Mouse (Mus musculus) c-Kit-positive CD71-negative TER-119-negative erythroid progenitor cells, embryonic 14.5 days (primary cell): ENCODE data around the gene Nlrp9b.
"Not testable (repeated sequence)": the region's sequence is repeated elsewhere in the genome, so short reads cannot be mapped to it uniquely, and the experiment has no call there.

Experiments used
- DNase-seq: peaks from one replicate; pipeline ENCODE4 v3.0.0-alpha.2; 2013; ENCODE audit warnings: low read depth

Nlrp9b gene

GRCm38 (mm10) chr7:19991165-19991564, at the start of gene Nlrp9b:
Nlrp9b (plus strand) TSS chr7:19991465.
- DNase-seq = not testable (repeated sequence)

- no peak for DNase-seq
Measured at GRCm38 (mm10) chr7:19944709-19945108, 46.6 kb upstream of the Nlrp9b start.

- DNase-seq = no peak
Measured at GRCm38 (mm10) chr7:19945201-19945600, 46.1 kb upstream of the Nlrp9b start.

DNA sequence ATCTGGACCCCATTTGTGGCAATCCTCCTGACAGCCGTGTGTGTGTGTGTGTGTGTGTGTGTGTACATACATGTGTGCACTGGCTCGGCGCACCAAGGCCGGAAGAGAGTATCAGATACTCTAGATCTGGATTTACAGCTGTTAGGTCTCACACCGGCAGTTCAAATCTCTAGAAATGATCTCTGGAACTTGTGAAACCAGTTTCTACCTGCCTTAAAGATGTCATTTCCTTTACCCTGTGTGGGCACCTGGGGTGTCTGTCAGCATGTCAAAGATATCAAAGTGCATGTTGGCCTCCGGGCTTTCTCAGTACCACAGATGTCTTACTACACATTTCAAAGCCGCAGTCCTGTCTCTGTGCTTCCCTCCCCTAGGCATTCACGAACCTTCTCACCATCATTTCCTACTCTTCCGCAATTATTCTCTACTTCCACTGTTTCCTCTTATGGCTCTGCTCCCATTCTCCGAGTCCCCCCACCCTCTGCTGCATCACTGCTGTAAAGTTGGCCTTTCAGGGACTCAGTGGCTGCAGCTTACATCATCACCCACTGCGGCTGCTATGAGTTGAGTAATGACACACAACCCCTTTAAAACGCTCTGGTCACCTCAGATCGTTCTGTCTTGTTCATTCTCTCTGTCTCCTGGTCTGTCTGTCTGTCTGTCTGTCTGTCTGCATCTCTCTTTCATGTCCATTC, 45.3 kb upstream of the Nlrp9b start:
- no peak for DNase-seq

DNA sequence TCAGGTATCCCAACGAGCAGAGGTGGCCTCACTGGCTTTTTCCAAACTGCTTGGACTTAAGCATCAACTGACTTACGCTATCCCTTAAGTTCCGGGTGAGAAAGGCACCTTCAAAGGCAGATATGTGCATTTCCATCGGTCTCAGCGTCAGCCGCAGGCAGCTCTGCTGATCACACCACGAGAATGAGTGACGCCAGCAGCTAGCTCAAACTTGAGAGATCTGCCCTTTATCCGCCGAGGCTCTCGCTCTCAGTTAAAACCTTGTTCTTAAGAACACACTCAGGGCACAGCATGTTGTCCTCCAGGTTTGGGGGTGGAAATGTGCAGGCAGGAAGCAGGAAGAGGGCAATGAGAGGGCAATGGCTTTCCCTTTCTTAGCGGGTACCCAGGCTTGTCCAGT, 42.3 kb upstream of the Nlrp9b start:
- no peak for DNase-seq

DNA sequence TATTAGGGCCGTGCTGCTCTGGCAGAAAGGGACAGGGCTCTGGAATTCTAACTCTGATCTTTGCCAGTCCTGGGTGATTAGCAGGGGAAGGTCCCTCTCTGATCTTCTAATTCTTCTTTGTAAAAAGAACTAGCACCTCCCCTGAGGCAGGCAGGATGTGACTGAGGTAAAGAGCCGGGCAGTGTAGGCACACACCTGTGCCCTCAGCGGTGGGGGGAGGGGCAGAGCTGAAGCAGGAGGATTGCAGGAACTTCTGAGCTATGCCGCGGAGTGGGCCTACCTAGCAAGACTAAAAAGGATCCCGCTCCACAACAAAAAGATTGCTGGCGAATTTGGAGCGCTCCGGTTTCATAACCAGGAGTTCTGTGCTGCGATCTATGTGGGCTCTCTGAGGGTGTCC, 41.3 kb upstream of the Nlrp9b start:
- no peak for DNase-seq

DNA sequence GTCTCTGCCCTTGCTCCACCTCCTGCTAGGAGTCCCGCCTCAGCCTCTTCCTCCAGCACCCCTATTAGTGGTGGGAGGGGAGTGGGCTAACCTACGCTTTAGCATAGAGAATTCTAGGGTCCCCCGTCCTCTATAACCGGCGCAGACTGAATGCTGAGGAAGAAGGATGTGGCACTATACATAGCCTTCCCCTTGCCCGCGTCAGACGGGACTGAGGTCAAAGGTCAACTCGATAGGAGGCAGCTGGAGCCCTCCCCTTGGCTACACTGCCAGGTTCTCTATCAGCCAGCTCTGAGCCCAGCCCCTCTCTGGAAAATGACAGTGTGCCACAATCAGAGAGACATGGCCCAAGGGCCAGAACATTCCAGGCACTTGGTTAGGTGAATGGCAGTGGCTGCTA, 40.7 kb upstream of the Nlrp9b start, which contains the start of gene Igsf23:
Gene Igsf23, minus strand, starts transcription at position 168 of the 400 bp plus-strand sequence.
- no peak for DNase-seq

- no peak for DNase-seq
Measured at GRCm38 (mm10) chr7:19952320-19952986, 38.8 kb upstream of the Nlrp9b start.

DNA sequence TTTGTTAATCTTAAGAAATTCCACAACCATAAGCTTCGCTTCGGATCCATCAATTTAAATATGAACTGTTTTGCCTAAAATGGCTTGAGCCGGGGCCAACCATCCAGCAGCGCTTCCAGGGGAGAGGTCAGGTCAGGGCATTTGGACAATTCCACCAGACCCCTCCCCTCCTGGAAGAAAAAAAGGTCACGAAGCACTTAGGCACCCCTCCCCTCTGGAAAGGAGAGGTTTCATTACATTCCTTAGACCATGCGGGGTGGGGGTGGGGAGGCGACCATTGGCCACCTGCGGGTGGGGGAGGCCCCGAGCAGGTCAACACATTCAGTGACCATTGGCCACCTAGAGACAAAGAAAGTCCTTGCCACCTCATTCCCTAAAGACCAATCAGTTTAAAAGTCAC, 38.2 kb upstream of the Nlrp9b start:
- DNase-seq = no peak

DNA sequence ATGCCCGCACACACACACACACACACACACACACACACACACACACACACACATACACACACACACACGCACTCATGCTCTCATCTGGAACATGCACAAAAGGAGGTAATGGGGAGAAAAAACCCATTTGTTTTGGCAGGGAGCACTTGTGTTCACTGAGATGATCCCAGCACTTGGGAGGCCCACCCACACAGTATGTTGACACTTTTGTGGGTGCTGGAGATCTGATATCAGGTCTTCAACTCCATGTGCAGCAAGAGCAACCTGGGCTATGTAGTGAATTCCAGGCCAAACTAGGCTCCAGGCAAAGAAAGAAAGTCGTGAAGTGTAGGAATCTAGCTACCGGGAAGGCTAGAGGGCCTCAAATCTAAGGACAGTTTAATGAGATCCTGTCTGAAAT, 35.4 kb upstream of the Nlrp9b start:
- no peak for DNase-seq

GRCm38 (mm10) chr7:19956341-19956781, 34.9 kb upstream of the Nlrp9b start:
- peak; percentile 73 for DNase-seq

DNA sequence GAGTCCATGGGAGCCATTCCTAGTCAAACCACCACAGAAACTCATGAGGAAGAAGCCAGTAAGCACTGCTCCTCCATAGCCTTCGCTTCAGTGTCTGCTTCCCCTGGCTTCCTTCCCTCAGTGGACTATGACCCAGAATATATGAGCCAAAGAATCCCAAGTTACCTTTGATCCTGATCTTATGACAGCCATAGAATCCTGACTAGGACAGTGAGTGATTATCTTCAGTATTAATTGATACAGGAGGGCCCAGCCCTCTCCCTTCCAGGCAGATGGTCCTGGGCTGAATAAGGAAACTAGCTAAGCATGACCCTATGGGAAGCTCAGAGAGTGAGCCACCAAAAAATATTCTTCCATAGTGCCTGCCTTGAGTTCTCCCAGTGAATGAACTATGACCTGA, 28.8 kb upstream of the Nlrp9b start:
- DNase-seq = no peak

- DNase-seq = no peak
Measured at GRCm38 (mm10) chr7:19964985-19965579, 26.2 kb upstream of the Nlrp9b start, which contains the start of gene Ceacam20. Ceacam20 (plus strand) TSS chr7:19965412.

- no peak for DNase-seq
Measured at GRCm38 (mm10) chr7:19969106-19969505, 22.2 kb upstream of the Nlrp9b start.

- no peak for DNase-seq
Measured at GRCm38 (mm10) chr7:19969541-19970090, 21.6 kb upstream of the Nlrp9b start.

DNA sequence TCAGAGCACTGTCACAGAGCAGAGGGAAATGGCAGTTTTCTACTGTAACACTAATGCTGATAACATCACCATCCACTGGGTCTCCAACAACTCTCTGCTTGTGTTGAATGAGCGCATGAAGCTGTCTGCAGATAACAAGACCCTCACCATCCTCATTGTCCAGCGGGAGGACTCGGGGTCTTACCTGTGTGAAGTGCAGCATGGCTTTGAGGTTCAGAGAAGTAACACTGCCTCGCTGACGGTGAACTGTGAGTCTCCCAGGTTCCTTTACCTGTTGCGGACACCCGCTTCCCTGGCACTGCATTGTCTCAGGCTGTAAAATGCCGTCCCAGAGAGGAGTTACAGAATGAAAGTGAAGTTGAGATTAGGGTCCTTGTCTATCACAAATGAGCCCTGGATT, 21.1 kb upstream of the Nlrp9b start:
- DNase-seq = no peak

- DNase-seq = no peak
Measured at GRCm38 (mm10) chr7:19971516-19971915, 19.7 kb upstream of the Nlrp9b start.

DNA sequence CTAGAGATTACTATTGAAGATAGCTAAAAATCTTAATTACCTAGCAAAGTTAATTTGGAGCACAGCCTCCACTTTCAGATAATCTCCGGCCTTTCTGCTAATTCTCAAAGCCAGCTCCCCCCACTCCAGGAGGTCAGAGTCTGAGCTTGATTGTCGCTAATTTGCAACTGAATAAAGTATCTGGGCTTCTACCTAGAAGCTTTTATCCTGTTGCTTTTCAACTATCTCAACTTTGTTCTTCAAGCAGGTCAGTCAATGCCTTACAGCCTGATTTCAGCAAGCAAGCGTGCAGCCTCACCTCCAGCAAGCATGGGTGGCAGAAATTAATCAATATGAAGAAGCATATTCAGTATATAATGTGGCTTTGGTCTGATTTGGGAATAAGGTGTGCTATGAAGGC, 5.5 kb downstream of the Nlrp9b start:
- not testable (repeated sequence) for DNase-seq

DNA sequence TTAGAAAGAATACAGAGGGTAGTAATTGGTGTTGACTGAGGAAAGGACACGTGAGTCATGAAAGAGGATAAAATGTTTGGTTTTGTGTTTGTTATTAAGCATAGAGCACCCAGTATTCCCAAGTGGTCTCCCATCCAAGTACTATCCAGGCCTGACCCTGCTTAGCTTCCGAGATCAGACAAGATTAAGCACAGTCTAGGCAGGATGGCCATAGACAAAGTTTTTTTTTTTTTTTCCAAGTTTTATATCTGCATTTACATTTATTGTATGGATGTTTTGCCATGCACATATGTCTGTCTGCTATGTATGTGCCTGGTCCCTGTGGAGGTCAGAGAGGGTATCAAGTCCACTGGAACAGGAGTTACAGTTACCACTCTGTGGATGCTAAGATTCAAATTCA, 18.7 kb downstream of the Nlrp9b start:
- DNase-seq = no peak

DNA sequence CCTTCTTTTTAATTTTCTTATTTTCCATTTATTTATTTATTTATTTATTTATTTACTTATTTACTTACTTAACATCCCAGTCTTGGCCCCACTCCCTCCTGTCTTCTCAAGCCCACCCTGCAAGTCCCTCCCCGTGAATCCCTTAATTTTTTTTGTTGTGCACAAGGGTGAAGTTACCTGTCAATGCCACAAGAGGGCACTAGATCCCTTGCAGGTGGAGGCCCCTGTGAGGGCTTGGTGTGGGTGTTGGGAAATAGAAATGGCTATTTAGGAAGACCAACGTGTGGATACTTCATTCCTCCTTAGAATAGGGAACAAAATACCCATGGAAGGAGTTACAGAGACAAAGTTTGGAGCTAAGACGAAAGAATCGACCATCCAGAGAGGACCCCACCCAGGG, 72.8 kb downstream of the Nlrp9b start:
- not testable (repeated sequence) for DNase-seq

DNA sequence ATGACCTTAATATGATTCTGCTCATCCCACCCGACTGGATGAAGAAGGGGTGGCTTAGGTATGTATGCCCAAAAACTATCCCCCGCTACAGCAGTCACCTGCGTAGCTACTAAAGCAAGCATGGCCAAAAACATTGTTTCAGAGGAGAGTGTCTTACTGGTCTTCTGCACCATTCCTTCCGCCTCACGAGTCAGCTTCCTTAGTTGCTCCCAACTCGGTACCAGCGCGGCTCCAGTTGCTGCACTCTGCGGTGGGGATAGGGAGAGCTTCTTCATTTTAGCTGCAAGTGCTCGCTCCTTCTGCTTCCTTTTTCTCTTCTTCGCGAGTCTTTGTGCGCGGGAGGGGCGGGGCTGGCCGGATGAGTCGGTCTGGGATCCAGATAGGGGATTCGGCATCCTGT, 86.9 kb downstream of the Nlrp9b start:
- not testable (repeated sequence) for DNase-seq

DNA sequence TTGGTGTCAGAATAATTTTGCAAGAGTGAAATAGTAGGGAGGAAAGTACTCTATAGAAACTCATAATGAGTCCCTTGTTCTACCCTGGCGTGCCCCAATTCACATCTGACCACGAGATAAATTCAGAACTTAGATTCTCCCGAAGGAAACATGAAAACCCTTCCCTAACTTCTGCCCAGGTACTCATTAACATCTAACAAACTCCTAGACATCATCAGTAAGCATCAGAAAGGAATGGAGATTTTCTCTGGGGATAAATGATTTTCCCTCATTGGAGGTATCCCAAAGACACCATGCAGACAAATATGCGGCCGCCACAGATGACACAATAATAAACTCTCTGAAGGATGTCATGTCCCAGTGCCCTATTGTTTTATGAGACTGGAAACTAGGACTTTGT, 108.1 kb downstream of the Nlrp9b start, which contains the start of gene Vmn1r91:
Gene Vmn1r91, plus strand, starts transcription at position 301 of the 400 bp plus-strand sequence.
- DNase-seq = not testable (repeated sequence)

DNA sequence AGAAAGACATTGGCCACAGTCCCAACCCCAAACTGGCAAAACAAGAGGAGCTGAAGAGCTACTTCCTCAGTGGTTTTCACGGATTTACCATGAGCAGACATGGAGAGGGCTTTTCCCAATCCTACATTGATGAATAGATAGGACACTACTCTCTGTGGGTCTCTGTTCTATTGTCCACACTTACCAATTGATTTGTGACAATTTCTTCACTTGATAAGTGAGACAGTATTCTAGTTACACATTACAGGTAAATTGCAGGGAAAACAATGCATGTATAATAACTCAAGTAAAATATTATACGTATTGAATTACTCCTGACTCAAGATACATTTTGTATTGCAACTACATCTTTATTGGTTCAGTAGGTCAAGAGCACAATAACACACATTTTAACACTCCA, 131.2 kb downstream of the Nlrp9b start, which contains the start of gene Gm16442:
Gene Gm16442, minus strand, starts transcription at position 101 of the 400 bp plus-strand sequence.
- not testable (repeated sequence) for DNase-seq
